Mouse (Mus musculus): Measurements from ENCODE around the gene Ache.

DNA sequence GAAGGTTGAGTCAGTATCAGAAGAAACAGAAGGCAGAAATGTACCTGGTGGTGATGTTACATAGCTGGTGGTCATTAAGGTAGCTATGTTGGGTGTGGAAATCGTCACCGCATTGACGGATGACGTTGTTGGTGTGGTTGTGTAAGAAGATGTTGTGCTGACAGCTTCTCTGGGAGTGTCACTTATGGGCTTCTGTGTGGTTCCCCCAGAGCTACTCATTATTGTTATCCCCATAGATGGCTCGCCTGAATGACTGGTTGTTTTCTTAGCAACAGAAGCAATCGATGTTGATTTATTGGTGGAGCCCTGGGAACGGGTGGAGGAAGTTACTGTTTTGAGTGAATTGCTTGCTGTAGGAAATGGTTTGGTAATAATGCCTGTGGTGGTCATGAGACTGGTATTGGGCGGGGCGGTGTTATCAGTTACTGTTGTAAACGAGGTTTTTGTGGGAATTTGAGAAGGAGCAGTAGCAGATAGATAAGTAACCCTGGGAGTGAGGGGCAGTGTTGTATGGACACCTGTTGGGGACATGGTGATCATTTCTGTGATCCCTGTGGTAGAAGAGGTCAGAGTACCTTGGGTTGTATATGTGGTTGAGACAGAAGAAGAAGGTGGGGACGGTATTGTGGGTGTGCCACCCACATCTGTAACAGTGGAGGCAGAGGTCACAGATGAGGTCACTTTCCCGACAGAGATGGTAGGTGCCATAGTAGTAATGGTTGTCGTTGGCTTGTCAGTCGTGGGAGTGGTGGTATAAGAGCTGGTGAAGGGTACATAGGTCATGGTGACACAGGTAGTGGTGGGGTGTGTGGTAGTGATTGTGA, 23.2 kb upstream of the Ache start:
- no peak for TF ChIP-seq CTCF (IDR thresholded peaks at IDR 0.05; ENCODE audit: low read depth)
- TF ChIP-seq EP300 (IDR thresholded peaks at IDR 0.05; ENCODE audit: low read depth): no peak

Data from liver, embryonic 14.5 days (tissue).